Mouse (Mus musculus) B cell, adult 2 months (primary cell): ENCODE measurements around the gene Fam173b.
"Not testable (repeated sequence)": the region's sequence is repeated elsewhere in the genome, so short reads cannot be mapped to it uniquely, and the experiment has no call there.

Experiments used
- DNase-seq, 2 experiments: peaks; one replicate each; pipeline ENCODE4 v3.0.0; 2022

Gene Fam173b

DNA sequence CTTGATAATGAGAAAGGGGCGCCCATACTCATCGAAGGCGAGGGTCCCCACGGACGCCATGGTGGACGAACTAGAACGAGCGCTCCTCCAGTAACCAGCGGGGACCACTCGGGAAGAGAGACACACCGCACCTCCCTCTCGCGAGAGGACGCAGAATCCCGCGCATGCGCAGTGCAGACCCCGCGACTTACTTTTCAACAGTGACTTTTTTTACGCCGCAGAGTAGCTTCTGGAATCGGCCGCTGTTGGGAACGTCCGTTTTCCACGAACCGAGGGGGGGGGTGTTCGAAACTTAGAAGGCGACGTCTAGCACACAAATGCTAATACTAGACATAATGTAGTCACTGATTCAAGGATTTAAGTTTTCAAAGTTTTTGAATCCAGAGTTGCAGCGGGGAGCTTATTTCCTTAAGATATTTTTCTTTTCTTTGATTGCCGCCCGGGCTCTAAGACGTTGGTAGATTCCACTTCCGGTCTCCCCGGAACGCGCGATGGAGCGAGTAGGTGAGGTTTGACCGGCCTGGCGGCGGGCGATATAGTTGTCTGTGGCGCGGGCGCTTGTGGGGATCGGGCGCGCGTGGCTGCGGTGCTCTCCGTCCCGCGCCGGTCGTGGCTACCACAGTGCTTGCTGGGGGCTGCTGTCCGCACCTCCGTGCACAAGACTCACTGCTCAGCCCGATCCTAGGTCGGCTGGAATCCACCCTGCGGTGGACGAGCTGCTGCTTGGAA is at the start of gene Fam173b, which contains the start of gene Cct5:
TSS of gene Fam173b (plus strand) at position 207 of the 729 bp plus-strand sequence.
TSS of gene Cct5 (minus strand) at position 159 of the 729 bp plus-strand sequence.
- DNase-seq, result peak; percentile 98 to 99

DNA sequence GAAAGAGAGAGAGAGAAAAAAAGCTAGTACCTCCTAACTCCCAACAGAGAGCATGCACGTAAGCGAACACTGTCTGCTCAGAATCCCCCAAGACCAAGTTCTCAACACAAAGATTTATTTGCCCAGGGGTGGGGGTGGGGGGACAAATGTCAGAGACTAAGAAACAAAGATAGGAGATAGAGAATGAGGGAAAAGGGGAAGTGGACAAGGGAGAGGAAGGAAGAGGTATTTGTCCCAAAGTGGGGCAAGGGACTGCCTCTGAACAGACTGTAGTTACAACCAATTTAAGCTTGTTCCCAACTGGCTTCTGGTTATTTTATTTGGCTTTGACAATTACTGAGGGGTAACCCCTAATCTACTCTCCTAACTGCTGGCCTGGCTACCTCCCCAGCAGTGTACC is 46.8 kb upstream of the Fam173b start:
- DNase-seq, result no peak

DNA sequence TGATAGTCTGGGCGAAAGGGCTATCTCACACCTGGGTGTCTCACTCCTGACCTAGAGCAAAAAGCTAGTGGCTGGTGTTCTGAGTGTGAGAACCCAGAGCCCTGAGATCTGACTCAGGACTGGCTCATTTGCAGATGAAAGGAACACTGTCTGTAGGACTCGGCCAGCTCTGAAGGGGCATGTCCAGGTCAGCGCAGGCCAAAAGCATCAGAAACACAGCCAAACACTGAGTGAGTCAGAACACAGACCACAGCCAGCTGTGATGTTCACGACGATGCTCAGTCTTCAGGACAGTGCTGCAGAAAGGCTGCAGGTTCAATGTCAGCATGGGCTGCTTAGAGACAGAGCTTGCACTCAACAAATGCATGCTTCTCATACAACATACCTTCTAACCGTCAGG is 40.3 kb upstream of the Fam173b start:
- DNase-seq, result no peak

DNA sequence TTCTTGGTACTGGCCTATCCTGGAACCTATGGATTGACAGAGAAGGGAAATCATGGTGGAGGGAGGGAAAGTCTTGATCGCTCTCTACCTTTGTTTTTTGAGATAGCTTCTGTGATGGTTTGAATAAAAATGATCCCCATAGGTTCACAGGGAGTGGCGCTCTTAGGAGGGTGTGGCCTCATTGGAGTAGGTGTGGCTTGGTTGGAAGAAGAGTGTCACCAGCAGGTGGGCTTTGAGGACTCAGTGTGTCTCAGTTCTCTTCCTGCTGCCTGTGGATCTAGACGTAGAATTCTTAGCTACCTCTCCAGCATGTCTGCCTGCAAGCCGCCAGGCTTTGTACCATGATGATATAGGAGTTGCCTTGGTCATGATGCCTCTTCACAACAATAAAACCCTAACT is 39.7 kb upstream of the Fam173b start:
- DNase-seq, result no peak

DNA sequence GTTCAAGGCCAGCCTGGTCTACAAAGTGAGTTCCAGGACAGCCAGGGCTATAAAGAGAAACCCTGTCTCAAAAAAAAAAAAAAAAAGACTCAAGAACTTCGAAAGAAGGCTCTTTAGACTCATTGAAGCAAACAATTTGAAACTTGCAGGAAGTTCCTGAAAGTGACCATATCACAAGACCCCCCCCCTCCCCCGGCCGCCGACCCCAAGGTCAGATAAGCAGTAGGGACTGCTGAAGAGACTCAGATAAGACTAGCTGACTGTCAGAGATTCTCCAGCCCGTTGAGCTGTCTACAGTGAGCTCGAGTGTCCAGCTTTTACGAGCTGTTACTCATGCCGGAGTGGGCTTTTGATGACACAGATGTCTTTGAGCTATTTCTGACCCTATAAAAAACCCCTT is 38.8 kb upstream of the Fam173b start:
- no peak for DNase-seq

DNA sequence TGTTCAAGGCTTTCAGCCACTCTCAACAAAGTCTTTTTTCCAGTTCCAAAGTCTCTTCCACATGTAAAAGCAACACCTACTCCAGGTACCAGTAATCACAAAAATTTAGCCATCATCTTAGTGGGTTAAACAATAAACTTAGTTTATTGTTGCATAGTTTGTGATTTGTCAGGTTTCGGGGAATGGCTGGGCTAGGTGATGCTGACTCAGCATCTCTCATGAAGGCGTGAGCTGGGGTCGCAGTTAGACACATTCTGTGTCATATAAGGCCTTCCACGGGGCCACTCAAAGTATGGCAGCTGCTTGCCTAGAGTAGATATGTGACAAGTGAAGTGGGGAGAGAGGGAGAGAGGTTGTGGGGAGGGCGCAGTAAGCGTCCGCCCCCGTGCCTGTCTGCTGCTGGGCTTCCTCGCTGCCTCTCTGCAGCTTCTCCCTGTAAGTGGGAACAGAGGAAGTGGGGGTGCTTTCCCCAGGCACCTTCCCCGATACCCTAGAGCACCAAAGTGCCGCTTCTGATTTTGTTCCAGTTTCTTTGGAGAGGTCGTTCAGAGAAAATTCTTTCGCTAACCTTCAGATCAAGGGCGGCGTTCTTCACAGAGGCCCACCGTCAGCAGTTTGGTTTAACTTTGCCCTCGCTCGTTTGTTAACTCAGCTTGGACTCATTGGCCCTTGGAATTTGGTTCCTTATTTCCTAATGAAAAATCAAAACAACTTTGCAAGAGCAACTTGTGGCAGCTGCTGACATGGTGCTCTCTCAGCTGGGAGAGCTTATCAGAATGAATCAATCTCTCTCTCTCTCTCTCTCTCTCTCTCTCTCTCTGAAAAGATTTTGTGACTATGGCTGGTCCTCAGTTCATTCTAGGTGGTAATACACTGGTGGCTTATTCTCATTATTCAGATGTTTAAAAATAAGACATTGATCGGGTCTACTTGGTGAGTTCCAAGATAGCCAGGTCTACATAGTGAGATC is 37.8 kb upstream of the Fam173b start:
- no peak for DNase-seq

DNA sequence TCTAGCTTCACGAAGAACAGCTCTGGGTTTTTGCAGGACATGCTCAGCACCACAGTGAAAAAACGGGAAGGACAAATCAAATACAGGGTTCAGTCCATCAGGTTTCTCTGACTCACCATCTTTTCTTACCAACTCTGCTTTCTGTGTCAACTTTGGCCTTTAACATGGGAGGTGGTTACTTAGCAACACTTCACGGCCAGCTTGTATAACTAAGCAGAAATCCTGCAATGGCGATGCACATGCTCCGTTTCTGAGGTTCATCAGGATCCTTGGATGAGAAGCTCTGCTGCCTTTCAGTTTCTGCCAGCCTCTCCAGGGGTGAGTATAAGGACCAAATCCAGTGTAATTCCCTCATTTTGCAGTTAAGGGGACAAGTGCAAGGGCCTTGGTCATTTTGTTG is 36.5 kb upstream of the Fam173b start, which contains the start of gene Cmbl:
TSS of gene Cmbl (plus strand) at position 206 of the 400 bp plus-strand sequence.
- no peak for DNase-seq

DNA sequence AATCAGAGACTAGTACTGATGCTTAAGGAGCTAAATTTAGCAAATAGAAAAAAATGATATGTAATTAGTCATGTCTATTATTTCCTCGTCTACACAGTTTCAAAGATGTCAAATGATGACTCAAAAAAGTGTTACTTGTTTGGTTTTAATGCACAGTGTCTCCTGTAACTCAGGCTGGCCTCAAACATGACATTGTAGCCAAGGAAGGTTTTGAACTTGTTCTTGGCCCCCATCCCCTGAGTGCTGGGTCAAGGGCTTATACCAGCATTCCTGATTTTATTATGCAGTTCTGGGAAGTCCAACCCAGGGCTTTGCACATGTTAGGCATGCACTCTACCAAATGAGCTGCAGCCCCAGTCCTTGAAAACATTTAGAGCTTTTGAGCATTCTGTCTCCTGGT is 35.9 kb upstream of the Fam173b start:
- no peak for DNase-seq

DNA sequence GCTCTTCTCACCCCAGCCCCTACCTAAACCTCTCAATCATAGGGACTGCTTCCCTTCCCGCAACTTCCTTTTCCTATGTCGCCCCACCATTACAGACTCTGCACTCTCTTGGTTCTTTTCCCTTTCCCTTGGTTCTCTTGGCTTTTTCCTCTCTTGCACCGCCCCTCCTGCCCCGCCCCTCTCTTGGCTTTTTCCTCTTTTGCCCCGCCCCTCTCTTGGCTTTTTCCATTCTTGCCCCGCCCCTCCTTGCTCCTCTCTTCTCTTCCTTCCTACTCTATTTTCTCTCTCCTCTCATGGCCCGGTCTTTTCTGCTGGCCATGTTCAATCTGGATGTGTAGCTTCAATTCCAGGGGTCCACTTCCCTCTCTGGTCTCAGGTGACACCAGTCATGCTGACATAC is 34.2 kb upstream of the Fam173b start:
- no peak for DNase-seq

DNA sequence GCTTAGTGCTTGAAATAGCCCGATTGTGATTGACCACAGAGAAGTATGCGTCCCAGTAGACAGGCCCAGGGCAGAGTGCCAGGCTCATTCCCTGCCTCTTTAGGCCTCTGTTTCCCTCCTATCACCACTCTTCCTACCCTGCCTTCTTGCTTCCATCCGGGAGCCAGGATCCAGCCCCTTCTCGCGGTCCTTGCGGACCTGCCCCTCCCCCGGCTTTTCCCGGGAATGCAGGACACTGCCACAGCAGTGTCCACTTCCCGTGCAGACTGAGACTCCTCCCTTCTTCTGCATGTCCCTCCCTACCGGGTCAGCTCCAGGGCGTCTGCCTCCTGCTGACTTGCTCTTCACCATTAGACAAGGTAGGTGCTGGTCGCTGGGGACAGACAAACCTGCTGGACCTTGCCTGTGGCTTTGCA is 33.1 kb upstream of the Fam173b start:
- DNase-seq, result no peak

DNA sequence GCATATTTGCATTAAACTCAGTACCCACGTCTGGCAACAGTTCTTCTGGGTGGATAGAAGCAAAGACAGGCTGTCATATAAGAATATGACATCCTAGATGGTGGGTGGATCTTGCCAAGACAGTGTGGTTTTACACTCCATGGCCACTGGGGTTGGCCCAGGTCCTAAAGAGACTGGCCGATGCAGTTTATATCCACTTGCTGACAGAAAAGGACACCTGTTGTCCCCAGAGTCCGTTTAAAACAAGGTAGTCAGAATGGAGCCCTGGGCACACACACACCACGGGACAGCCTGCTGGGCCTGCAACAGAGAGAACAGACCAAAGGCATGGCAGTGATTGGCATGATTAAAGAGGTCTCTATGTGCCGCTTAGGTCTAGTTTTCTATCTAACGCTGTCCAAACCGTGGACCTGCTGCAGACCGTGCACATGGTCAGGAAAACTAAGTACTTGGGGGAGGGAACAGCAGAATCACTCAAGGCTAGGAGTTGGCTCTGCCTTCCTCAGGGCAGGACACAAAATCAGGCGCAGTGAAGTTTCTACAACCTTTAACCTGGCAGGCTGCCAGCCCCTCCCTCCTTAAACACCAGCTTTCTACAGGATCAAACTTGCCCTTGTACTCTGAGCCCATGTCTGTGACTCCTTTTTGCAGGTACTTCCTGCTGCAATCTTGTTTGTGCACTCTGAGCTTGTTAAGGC is 32.2 kb upstream of the Fam173b start:
- DNase-seq, result no peak

DNA sequence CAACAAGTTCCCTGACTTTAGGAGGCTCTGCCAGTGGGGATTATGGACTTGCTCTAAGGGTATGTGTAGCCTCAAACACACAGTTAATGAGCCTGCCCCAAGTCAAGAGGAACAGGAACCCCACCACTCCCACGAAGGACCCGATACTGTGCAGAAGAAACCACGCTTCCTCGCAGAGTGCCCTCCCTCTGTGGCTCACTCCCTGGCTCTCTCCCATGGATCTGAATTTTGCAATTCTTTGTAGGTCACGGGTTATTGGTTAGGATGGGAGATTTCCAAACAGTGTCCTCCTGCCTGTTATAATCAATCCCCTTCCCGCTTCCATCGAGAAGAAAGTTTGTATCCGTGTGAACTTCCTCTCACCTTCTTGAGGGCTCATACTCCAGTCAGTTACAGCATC is 30.7 kb upstream of the Fam173b start:
- no peak for DNase-seq

DNA sequence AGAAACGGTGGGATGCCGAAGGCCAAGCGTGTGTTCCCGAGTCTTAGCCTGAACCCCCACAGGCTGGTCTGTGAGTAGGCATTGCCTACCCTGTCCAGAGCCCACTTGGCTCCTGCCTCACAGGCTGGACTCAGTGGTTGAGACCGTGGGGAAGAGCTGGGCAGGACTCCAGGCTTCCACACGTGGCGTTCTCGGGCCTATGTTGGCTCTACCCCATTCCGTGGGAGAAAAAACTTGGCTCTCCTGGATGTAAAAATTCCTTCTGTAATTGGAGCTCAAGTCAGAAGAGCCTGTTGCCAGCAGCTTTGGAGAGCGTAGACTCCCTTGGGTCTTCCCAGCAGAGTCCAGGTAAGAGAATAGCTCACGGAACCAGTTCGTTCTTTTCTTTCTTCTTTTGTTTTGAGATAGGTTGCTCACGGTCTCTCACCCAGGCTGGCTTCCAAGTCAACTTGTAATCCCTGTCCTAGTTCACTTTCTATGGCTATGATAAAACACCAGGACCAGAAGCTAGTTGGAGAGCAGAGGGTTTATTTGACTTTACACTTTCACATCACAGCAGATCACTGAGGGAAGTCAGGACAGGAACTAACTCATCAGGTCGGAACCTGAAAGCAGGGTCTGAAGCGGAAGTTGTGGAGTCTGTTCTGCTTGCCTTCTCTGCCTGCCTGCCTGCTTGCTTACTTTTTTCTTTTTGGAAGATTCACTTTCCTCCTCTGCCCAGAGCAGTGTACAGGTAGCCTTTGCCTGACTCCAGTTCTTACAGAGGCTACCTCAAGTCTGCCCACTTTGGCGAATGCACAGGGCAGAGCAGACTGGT is 29.5 kb upstream of the Fam173b start:
- no peak for DNase-seq

DNA sequence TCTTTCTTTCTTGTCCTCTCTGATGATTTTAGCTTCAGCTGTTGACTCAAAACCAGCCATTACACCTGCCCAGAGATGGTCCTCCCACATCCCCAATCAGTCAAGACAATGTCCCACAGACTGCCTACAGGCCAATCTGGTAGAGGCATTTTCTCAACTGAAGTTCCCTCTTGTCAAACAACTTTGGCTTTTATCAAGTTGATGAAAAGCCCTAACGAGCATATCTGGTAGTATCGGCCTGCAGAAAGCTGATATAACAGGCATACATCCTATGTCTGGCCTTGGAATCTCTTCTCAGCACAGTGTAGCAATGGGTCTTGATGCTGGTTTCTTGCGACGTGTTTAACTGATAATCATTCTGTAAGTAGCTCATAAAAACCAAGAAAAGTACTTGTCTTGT is 28.4 kb upstream of the Fam173b start:
- no peak for DNase-seq

DNA sequence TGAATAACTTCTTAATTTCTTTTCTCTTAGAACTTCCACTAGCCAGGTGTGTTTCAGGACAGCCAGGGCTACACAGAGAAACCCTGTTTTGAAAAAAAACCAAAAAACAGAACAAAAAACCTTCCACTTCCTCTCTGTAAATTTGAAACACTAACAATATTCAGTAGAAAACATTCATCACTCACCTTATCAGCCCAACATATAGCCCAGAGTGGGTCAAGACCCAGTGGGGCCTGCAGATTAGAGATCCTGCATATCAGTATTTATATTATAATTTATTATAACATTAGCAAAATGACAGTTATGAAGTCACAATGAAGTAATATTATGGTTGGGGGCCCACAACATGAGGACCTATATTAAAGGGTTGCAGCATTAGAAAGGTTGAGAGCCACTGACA is 28.0 kb upstream of the Fam173b start:
- no peak for DNase-seq

DNA sequence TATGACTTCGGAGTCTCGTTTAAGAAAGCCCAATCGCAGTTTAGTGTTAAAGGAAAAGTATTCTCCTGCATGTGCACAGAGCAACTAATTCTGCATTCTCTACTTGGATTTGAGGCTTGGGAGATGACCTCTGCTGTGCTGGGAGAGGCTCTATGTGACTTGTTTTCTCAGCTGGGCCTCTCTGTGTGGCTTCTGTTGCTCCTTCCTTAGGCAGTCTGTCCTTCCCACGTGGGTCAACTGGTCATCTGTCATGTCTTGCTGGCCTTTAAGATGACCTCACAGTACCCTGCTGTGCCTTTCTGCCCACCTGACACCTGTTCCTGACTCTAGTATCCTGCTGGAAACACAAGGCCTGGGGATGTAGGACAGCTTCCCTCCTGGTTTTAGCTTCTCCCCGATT is 25.6 kb upstream of the Fam173b start:
- DNase-seq, result no peak

DNA sequence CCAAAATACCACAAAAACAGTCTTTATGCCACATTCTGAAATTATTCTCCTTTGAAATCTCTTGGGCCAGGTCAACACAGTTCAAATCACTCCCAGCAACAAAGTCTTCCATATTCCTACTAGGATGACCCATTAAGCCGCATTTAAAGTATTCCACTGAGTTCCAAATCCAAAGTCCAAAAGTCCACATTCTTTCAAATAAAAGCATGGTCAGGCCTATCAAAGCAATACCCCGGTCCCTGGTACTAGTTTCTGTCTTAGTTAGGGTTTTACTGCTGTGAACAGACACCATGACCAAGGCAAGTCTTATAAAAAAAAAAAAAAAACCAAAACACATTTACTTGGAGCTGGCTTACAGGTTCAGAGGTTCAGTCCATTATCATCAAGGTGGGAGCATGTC is 20.6 kb upstream of the Fam173b start:
- DNase-seq, result not testable (repeated sequence)

DNA sequence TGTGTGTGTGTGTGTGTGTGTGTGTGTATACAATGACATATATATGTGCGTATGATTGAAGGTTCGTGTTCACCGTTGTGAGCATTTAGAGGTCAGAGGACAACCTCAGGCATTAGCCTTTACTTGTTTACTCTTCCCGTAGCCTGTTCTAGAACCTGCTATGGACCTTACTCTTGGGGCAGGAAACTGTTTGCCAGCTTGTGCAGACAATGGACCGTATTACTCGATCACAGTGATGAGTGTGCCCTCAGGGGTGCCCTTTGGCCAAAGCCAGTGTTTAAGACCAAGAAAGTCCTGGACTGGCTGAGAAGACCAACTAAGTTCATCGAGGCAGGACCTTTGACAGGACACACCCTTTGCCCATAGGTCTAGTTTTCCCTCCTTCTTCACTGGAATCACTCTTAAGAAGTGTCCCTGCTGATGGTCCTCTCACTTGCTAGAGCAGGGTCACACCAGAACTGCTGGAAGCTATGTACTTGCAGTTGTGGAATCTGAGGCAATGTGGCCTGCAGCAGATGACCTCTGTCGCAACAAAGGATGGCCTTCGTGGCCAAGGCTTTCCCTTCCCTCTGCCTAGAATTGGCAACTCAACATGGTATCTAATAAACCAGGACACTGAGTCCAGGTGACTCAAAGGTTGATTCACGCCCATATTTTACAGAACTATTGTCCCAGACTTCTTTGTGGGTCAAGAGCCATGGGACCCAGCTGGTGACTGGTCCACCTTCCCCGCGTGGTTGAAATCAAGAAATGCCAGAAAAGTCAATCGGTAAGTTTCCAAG is 18.2 kb upstream of the Fam173b start:
- DNase-seq, result no peak

DNA sequence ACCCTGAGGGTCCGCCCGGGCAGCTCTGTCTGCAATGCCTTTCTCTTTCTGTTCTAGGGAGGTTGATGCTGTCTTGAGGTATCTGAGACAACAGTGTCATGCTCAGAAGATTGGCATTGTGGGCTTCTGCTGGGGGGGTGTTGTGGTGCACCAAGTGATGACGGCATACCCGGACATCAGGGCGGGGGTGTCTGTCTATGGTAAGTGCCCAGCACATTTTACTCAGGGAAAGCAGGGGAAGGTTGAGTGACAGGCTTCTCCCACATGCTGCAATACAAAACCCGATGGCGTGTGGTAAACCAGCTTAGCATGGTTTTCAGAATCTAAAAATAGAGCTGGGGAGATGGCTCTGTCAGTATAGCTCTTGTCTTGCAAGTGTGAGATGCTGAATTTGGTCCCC is 16.4 kb upstream of the Fam173b start:
- DNase-seq, result no peak

DNA sequence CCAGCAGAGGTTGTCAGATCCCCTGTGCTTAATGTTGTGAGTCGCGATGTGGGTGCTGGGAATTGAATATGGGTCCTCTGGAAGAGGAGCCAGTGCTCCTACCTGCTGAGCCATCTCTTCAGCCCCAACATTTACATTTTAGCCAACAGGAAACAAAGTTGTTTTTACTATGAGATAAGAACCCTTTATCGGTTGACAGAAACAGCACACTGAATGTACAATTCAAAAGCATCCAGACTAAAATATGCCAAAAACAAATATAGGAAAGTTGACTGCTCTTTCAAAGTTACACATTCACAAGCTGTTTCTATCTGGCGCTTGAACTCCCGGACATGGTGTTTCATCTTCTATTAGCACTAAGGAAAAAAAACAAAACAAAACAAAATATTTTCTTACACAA is 15.6 kb upstream of the Fam173b start:
- DNase-seq, result no peak

DNA sequence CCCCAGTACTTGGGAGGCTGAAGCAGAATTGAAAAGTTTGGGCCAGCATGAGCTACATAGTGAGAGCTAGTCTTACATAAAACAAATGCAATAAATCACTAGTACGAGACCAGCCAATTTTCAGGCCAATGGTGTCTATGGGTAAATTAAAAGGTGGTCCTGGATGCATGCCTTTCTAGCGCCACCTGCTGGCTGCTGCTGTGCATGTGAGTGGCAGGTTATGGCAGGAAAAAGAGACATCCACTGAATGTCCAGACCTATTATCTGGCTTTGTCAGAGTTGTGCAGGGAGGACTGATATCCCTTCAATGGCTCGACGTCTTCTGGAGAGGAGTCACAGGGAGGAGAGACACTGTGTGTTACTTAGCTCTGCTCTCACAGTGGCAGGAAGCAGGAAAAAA is 15.1 kb upstream of the Fam173b start:
- peak; percentile 87 to 88 for DNase-seq

DNA sequence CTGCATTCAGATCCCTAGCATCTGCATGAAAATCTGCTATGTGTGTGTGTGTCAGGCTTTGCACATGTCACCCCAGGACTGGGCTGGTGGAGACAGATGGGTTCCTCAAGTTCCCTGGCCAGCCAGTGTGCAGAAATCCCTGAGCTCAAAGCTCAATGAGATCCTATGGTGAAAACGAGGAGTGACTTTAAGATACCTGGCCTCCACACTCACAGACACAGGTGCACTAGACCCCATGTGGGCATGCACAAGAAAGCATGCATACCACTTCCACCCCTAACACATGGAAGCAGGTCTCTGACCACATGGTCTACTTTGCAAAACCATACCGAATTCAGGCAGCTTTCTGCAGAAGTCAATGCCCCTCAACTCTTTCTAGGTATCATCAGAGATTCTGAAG is 13.9 kb upstream of the Fam173b start:
- no peak for DNase-seq
